Mouse (Mus musculus) stomach, embryonic 15.5 days (tissue): ENCODE measurements around the gene Nme9. TPM values are rescaled to one million over a fixed set of nuclear protein-coding genes. Genes with fewer than 3 reads are reported as not detected.

Experiments
- ATAC-seq: fragments of 200-750 bp; cut with Nextera tagmentation; 2 replicates; pipeline ENCODE4 v1.8.0; 2017; ENCODE audit warnings: low read depth, moderate number of reproducible peaks, moderate TSS enrichment; ENCODE audit not compliant: insufficient read depth, low FRiP score
- H3K27ac ChIP-seq: fragments of 300-500 bp; sonication (generic); 2 replicates; pipeline ENCODE4 v1.5.1; 2015; ENCODE audit warnings: mild to moderate bottlenecking, inconsistent platforms
- H3K27me3 ChIP-seq: fragments of 300-500 bp; sonication (generic); replicated peaks from 2 replicates; pipeline ENCODE4 v1.6.1; 2015; ENCODE audit warnings: inconsistent platforms
- H3K36me3 ChIP-seq: fragments of 300-500 bp; sonication (generic); 2 replicates; pipeline ENCODE4 v1.6.1; 2015; ENCODE audit warnings: inconsistent platforms
- H3K4me1 ChIP-seq: fragments of 300-500 bp; sonication (generic); 2 replicates; pipeline ENCODE4 v1.6.1; 2015; ENCODE audit warnings: inconsistent platforms
- H3K4me2 ChIP-seq: fragments of 300-500 bp; sonication (generic); 2 replicates; pipeline ENCODE4 v1.6.1; 2015; ENCODE audit warnings: mild to moderate bottlenecking, inconsistent platforms
- H3K4me3 ChIP-seq: fragments of 300-500 bp; sonication (generic); replicated peaks from 2 replicates; pipeline ENCODE4 v1.5.1; 2015; ENCODE audit warnings: inconsistent platforms
- H3K9ac ChIP-seq: fragments of 300-500 bp; sonication (generic); 2 replicates; pipeline ENCODE4 v1.6.1; 2015; ENCODE audit warnings: inconsistent platforms
- H3K9me3 ChIP-seq: fragments of 300-500 bp; sonication (generic); 2 replicates; pipeline ENCODE4 v1.6.1; 2016; ENCODE audit warnings: inconsistent platforms
- WGBS: fragments of 180-500 bp; shearing (Covaris S2); methylation state at CpG from one replicate; pipeline ENCODE4 v1.1.7; 2015; 5-methylcytosine and 5-hydroxymethylcytosine counted together
- polyA plus RNA-seq: library from polyadenylated mRNA; unstranded; fragments of >200 nt; fragmentation: Nextera tagmentation; extraction: Ambion mirVana; gene quantifications from 2 replicates; pipeline ENCODE4 v1.2.1, GENCODE M21; 2015

The Nme9 gene
- polyA plus RNA-seq, 1 experiment from 2014 or later, result 0.13 TPM

DNA sequence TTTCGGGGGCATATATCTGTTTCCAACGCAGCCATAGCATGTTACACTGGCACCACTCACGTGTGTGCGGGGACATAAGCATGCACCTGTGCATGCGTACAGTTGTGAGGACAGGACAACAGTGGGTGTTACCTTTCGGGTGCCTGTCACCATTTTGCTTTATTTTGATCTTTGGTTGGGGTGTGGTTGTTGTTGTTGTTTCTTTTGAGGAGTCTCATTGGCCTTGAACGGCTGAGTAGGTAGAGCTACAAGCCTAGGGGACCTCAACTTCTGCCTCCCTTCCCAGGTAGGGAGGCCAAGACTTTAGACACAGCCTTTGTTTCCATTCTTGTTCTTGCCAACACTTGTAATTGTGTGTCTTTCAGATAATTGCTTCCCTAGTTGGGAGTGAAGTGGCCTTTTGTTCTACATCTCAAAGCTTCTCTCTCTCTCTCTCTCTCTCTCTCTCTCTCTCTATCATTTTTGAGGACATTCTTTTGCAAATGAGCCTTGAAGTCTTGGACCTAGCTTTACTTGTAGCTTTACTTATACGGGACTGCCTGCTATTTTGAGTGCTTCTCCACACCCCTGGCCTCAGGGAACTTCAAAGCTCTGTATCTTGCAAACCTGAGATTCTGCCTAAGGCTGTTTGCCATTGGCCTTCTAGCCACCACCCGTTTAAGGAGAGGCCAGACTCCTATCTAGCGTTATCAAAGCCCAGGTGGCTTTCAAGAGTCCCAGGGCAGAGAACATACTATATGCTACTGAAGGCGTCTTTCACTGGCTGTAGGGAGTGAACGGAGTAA, 13.3 kb upstream of the Nme9 start:
- no peaks in the 10 kb centered on the region for H3K36me3 ChIP-seq
- H3K27ac ChIP-seq, result no peak overlapping the region
- no peaks in the 10 kb centered on the region for H3K9me3 ChIP-seq
- 0 out of 2 replicates have a peak, but pooled peaks cover 2% of the 10 kb centered on the region for H3K27me3 ChIP-seq
- H3K4me3 ChIP-seq, result no peak overlapping the region
- ATAC-seq, result no peak
- no peak overlapping the region for H3K4me2 ChIP-seq
- 74% methylated on average over 12 of the region's 12 CpGs for WGBS
- H3K4me1 ChIP-seq, result peaks cover 5% of the 10 kb centered on the region; the same call in 1 of the 2 replicates
- H3K9ac ChIP-seq, result no peak overlapping the region

GRCm38 (mm10) chr9:99439064-99439463, 12.2 kb upstream of the Nme9 start:
- ATAC-seq, result no peak
- 73% methylated on average over 8 of the region's 8 CpGs for WGBS
- Histone ChIP-seq H3K4me1 (peaks cover 5% of the 10 kb centered on the region; the same call in 1 of the 2 replicates), H3K27ac (no peak overlapping the region), H3K36me3 (no peaks in the 10 kb centered on the region), H3K9me3 (no peaks in the 10 kb centered on the region), H3K4me3 (no peak overlapping the region), H3K4me2 (no peak overlapping the region), H3K9ac (no peak overlapping the region), H3K27me3 (0 out of 2 replicates have a peak, but pooled peaks cover 2% of the 10 kb centered on the region)

DNA sequence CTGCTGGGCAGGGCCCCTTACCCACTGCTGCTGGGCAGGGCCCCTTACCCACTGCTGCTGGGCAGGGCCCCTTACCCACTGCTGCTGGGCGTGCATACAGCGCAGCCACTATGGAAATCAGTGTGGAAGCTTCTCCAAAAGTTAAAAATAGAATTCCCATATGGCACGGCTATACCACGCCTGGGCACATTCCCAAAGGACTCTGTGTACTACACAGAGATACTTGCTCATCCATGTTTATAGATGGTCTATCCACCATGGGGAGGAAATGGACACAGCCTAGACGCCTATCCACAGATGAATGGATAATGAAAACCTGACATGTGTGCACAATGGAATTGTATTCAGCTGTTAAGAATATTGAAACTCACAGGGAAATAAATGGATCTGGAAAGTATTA, 10.3 kb upstream of the Nme9 start:
- Histone ChIP-seq H3K36me3 (no peaks in the 10 kb centered on the region), H3K9ac (no peak overlapping the region), H3K4me3 (no peak overlapping the region), H3K27ac (no peak overlapping the region), H3K9me3 (no peaks in the 10 kb centered on the region), H3K27me3 (0 out of 2 replicates have a peak, but pooled peaks cover 2% of the 10 kb centered on the region), H3K4me2 (no peak overlapping the region), H3K4me1 (no peaks in the 10 kb centered on the region)
- ATAC-seq, result no peak
- WGBS, result 80% methylated on average over 5 of the region's 5 CpGs

DNA sequence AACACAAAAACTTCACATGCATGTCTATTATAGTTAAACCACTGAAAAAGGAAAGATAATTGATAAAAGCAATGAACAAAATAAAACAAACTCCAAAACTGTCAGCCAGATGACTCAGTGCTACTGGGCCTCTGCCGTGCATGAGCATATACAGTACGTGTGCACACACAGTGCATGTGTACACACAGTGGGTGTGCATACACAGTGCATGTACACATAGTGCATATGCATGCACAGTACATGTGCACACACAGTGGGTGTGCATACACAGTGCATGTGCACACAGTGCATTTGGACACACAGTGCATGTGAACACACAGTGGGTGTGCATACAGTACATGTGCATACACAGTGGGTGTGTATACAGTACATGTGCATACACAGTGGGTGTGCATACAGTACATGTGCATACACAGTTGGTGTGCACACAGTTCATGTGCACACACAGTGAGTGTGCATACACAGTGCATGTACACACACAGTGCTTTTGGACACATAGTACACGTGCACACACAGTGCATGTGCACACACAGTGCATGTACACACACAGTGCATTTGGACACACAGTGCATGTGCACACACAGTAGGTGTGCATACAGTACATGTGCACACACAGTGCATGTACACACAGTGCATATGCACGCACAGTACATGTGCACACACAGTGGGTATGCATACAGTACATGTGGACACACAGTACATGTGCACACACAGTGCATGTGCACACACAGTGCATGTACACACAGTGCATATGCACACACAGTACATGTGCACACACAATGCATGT, 9.4 kb upstream of the Nme9 start:
- Histone ChIP-seq H3K4me2 (no peak overlapping the region), H3K9me3 (no peaks in the 10 kb centered on the region), H3K36me3 (no peaks in the 10 kb centered on the region), H3K4me3 (no peak overlapping the region), H3K27ac (no peak overlapping the region), H3K4me1 (no peaks in the 10 kb centered on the region), H3K27me3 (0 out of 2 replicates have a peak, but pooled peaks cover 2% of the 10 kb centered on the region), H3K9ac (no peak overlapping the region)
- 85% methylated on average over 4 of the region's 4 CpGs for WGBS
- no peak for ATAC-seq

- Histone ChIP-seq H3K9ac (no peak overlapping the region), H3K4me1 (no peaks in the 10 kb centered on the region), H3K36me3 (no peaks in the 10 kb centered on the region), H3K27ac (no peak overlapping the region), H3K4me2 (no peak overlapping the region), H3K4me3 (no peak overlapping the region), H3K27me3 (no peaks in the 10 kb centered on the region), H3K9me3 (no peaks in the 10 kb centered on the region)
- ATAC-seq, result no peak
- 36% methylated on average over 8 of the region's 8 CpGs for WGBS
These were observed 6.6 kb upstream of the Nme9 start for GRCm38 (mm10) chr9:99444590-99445178.

- Histone ChIP-seq H3K9me3 (no peaks in the 10 kb centered on the region), H3K9ac (no peak overlapping the region), H3K27ac (no peak overlapping the region), H3K4me1 (peaks cover 3% of the 10 kb centered on the region; the same call in 1 of the 2 replicates), H3K4me2 (no peak overlapping the region), H3K36me3 (no peaks in the 10 kb centered on the region), H3K27me3 (no peaks in the 10 kb centered on the region), H3K4me3 (no peak overlapping the region)
- ATAC-seq, result no peak
These were observed 5.0 kb upstream of the Nme9 start for GRCm38 (mm10) chr9:99446259-99446658.

DNA sequence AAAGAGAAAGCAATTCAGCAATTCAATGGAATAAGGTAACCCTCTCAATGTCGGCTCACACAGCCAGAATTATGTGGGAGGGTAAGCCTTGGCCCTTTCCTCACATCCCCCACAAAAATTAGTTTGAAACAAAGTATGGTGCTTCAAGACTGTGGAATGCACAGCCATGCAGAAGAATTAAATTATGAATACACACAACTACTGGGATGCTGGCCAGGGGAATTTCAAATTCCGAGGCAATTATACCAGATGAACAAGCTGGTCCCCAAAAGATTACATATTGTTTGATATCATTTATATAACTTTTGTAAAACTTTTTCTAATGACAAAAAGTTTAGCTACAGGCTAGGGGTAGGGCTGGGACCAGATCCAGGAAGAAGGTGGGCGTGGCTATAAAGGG, 4.0 kb upstream of the Nme9 start:
- Histone ChIP-seq H3K27me3 (0 out of 2 replicates have a peak, but pooled peaks cover 4% of the 10 kb centered on the region), H3K9ac (no peak overlapping the region), H3K4me2 (no peak overlapping the region), H3K36me3 (no peaks in the 10 kb centered on the region), H3K9me3 (no peaks in the 10 kb centered on the region), H3K4me1 (peaks cover 5% of the 10 kb centered on the region; the same call in 1 of the 2 replicates), H3K4me3 (no peak overlapping the region), H3K27ac (no peak overlapping the region)
- no peak for ATAC-seq
- WGBS, result 52% methylated on average over 3 of the region's 3 CpGs

- no peak for ATAC-seq
- Histone ChIP-seq H3K36me3 (no peaks in the 10 kb centered on the region), H3K4me1 (peaks cover 5% of the 10 kb centered on the region; the same call in 1 of the 2 replicates), H3K4me2 (no peak overlapping the region), H3K9me3 (no peaks in the 10 kb centered on the region), H3K4me3 (no peak overlapping the region), H3K27ac (no peak overlapping the region), H3K27me3 (0 out of 2 replicates have a peak, but pooled peaks cover 4% of the 10 kb centered on the region), H3K9ac (no peak overlapping the region)
- WGBS, result 41% methylated on average over 9 of the region's 9 CpGs
These were observed 1.2 kb upstream of the Nme9 start for GRCm38 (mm10) chr9:99449886-99450647.

DNA sequence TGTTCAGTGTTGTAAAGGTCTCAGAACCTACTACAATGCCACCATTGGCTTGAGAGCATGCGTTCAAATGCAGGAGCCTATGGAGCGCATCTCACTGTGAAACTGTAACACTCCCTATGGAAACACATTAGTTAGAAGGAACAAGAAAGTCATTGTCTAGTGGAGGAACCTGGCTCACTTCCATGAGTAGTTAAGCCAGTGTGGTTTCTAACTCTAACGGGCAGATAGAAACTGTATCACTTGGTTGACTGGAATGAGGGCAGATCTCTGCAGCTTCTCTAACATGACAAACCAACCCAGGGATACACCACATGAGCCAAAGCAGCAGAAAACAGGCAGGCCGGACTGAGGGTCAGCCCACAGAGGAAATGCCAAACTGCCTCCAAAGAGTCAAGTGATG, 2.9 kb downstream of the Nme9 start:
- ATAC-seq, result no peak
- Histone ChIP-seq H3K9me3 (no peaks in the 10 kb centered on the region), H3K4me1 (peaks cover 5% of the 10 kb centered on the region; the same call in 1 of the 2 replicates), H3K4me3 (no peak overlapping the region), H3K9ac (no peak overlapping the region), H3K27ac (no peak overlapping the region), H3K27me3 (0 out of 2 replicates have a peak, but pooled peaks cover 4% of the 10 kb centered on the region), H3K36me3 (no peaks in the 10 kb centered on the region), H3K4me2 (no peak overlapping the region)
- WGBS, result 81% methylated on average over 4 of the region's 4 CpGs

- Histone ChIP-seq H3K4me2 (no peak overlapping the region), H3K9me3 (no peaks in the 10 kb centered on the region), H3K36me3 (no peaks in the 10 kb centered on the region), H3K9ac (no peak overlapping the region), H3K4me1 (no peaks in the 10 kb centered on the region), H3K27me3 (no peaks in the 10 kb centered on the region), H3K27ac (no peak overlapping the region), H3K4me3 (no peak overlapping the region)
- WGBS, result 38% methylated on average over 12 of the region's 12 CpGs
- no peak for ATAC-seq
These were observed 7.4 kb downstream of the Nme9 start for GRCm38 (mm10) chr9:99458529-99459208.

- Histone ChIP-seq H3K36me3 (no peaks in the 10 kb centered on the region), H3K9me3 (no peaks in the 10 kb centered on the region), H3K9ac (no peak overlapping the region), H3K4me2 (no peak overlapping the region), H3K27me3 (no peaks in the 10 kb centered on the region), H3K27ac (no peak overlapping the region), H3K4me3 (no peak overlapping the region), H3K4me1 (no peaks in the 10 kb centered on the region)
- no peak for ATAC-seq
- WGBS, result 74% methylated on average over 4 of the region's 4 CpGs
These were observed 8.5 kb downstream of the Nme9 start for GRCm38 (mm10) chr9:99459730-99460129.
